8 mouse cellular contexts compared by ENCODE assay signal in the genomic region with DNA sequence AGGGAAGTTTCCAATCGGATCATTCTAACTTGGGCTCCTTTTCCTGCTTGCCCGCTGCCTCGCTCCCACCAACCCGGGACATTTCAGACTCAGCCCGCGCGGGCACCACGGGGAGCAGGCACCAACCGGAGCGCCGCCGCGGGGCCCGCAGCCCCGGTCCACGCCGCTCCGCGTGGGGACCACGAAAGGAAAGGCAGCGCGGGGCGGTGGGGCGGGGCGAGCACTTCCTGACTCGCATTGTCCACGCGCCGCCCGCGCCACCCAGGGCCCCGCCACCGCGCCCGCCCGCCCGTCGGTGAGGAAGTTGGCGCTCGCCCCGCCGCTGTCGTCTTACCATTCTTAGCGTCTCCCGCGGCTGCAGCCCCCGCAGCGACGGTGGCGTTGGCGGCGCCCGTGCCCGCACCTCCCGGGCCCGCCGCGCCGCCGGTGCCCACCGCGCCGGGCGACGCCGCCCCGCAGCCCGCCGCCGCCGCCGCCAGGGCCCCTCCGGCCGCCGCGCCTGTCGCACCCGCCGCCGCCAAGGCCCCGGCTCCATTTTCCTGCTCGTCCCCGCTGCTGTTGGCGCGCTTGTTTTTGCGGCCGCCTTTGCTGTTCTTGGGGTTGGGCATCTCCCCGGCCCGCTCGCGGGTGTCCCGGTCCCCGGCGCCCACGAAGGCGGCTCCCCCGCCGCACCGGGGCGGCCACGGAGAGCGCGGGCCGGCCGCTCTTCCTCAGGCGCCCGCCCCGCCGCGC. TPM values are rescaled to one million over a fixed set of nuclear protein-coding genes. Genes with fewer than 3 reads are reported as not detected.
DNase-seq lines count a peak whose midpoint lies in the region; ATAC-seq and TF ChIP-seq lines count a peak whose summit lies in the region.

No protein-coding gene starts in this region.

- intact Hi-C loops in left cerebral cortex, postnatal 14 days (cut with DNase I): loop anchor here (5.0 kb wide), 1 partner anchor 75 kb away; the partner anchor contains the start of gene Abracl

- TF ChIP-seq CTCF in cortical plate, adult 2 months (IDR thresholded peaks at IDR 0.05; ENCODE audit: extremely low read depth, insufficient read depth, low read length): no peak

- DNase-seq in adipocyte (ENCODE audit: low spot score): peak; percentile 40
- DNase-seq in gastrocnemius, postnatal 10 days: peak; percentile 81
- peak; percentile 86 for DNase-seq in induced T-regulatory cell, adult 2 months (ENCODE audit: low read depth)
- peak; percentile 60 to 73 for DNase-seq in left cerebral cortex, postnatal 14 days (ENCODE audit: low spot score in 2 of 2)
- DNase-seq in right cerebral cortex, adult 2 months (ENCODE audit: low spot score in 2 of 2): peak; percentile 57 to 65
- peak; percentile 25 for DNase-seq in urinary bladder, postnatal 10 days (ENCODE audit: low spot score)

- H3K4me1 ChIP-seq in cortical plate, adult 2 months (ENCODE audit: control insufficient read depth, insufficient read depth, low read length): no peaks in the 10 kb centered on the region; the same call in 1 of the 2 replicates

- ATAC-seq in megakaryocyte progenitor cell, adult 5-6 weeks (replicated peaks; ENCODE audit: poor library complexity): peak; percentile 49

- peak overlapping the region; percentile 86; the same call in 1 of the 2 replicates for H3K27ac ChIP-seq in cortical plate, adult 2 months (ENCODE audit: insufficient read depth, low read length)

- TF ChIP-seq POLR2A in cortical plate, adult 2 months (IDR thresholded peaks at IDR 0.05; ENCODE audit: extremely low read depth, insufficient read depth, low read length): no peak

- H3K4me3 ChIP-seq in cortical plate, adult 2 months (ENCODE audit: insufficient read depth, low read length): peak overlapping the region; percentile 20

RNA-seq across cellular contexts. Expression of gene Heca, which starts 0.5 kb away (rescaled TPM):
- 16.7 and 17.1 TPM in 2 replicates for polyA plus RNA-seq in cortical plate, adult 2 months (2012; rRNA removed)
- 10 to 100 TPM; 19.3 to 22.7 TPM for total RNA-seq in gastrocnemius, postnatal 10 days (2021)
- 10 to 100 TPM; 25.2 to 29.1 TPM for total RNA-seq in left cerebral cortex, postnatal 14 days (2021)
- total RNA-seq in megakaryocyte progenitor cell, adult 5-6 weeks (2015): 15.7 and 17.2 TPM in 2 replicates
- total RNA-seq in megakaryocyte progenitor cell, adult 5-6 weeks (2017): 25.6 and 38.0 TPM in 2 replicates

Comparison
In these comparisons a context has a peak if more than half of its experiments do, and no peak if none do; other contexts are left out.
1. Peak in every context shown above with its lines: DNase-seq, ATAC-seq, H3K4me3 ChIP-seq and H3K27ac ChIP-seq.
2. DNase-seq: peak in every context shown above with its lines; median percentile 86 in induced T-regulatory cell, adult 2 months; 81 in gastrocnemius, postnatal 10 days; 66 in left cerebral cortex, postnatal 14 days; 61 in right cerebral cortex, adult 2 months; 40 in adipocyte; 25 in urinary bladder, postnatal 10 days.